Mouse (Mus musculus): ENCODE data around the gene Nploc4.

DNA sequence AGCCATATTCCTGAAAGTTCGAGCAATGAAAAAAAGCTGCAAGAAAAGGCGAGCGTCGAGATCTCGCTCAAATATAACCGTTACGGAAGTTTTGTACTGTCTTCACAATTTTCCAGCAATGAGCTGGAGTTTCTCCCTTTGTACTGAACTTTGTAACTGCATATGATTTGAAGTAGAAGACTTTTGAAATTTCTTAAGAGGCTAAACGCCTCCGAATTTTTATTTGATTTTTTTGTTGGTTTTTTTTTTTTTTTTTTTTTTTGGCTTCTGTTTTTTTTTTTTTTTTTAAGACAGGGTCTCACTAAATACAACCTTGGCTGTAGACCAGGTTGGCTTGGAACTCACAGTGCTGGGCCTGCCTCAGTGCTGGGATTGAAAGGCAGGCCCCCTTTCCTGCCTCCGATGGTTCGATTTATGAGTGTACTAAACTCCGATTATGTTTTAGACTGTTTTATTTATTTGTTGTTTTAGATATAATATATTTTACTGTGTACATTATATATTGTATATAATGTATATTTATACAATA, 413 bp upstream of the Nploc4 start:
- TF ChIP-seq POLR2A (IDR thresholded peaks at IDR 0.05; ENCODE audit: borderline replicate concordance, extremely low read depth, insufficient read depth, insufficient read length, poor library complexity, severe bottlenecking) (no peak), CTCF (IDR thresholded peaks at IDR 0.05; ENCODE audit: borderline replicate concordance, extremely low read depth, insufficient read depth, insufficient read length) (no peak)

Measured in brain, embryonic 14.5 days (tissue).